Mouse (Mus musculus): ENCODE results near the gene Cyld.
"Not testable (repeated sequence)": the region's sequence is repeated elsewhere in the genome, so short reads cannot be mapped to it uniquely, and the experiment has no call there.

Gene Cyld

GRCm38 (mm10) chr8:88696721-88697641, at the start of gene Cyld:
Cyld (plus strand) TSS chr8:88697028.
- DNase-seq = peak; percentile 99

- no peak for DNase-seq
Observed at GRCm38 (mm10) chr8:88648322-88648721, 48.5 kb upstream of the Cyld start.

- no peak for DNase-seq
Observed at GRCm38 (mm10) chr8:88650016-88650708, 46.7 kb upstream of the Cyld start.

- not testable (repeated sequence) for DNase-seq
Observed at GRCm38 (mm10) chr8:88651122-88651521, 45.7 kb upstream of the Cyld start.

- DNase-seq = no peak
Observed at GRCm38 (mm10) chr8:88655334-88655733, 41.5 kb upstream of the Cyld start.

- no peak for DNase-seq
Observed at GRCm38 (mm10) chr8:88659873-88660272, 37.0 kb upstream of the Cyld start.

GRCm38 (mm10) chr8:88662401-88662821, 34.4 kb upstream of the Cyld start:
- DNase-seq = no peak

- DNase-seq = no peak
Observed at GRCm38 (mm10) chr8:88664121-88664520, 32.7 kb upstream of the Cyld start.

GRCm38 (mm10) chr8:88664947-88665346, 31.9 kb upstream of the Cyld start:
- no peak for DNase-seq

- no peak for DNase-seq
Observed at GRCm38 (mm10) chr8:88666435-88666834, 30.4 kb upstream of the Cyld start.

- peak in 1 of 2 experiments; percentile 40 for DNase-seq
Observed at GRCm38 (mm10) chr8:88668400-88669086, 28.3 kb upstream of the Cyld start.

GRCm38 (mm10) chr8:88670782-88671181, 26.0 kb upstream of the Cyld start:
- DNase-seq = no peak

- no peak for DNase-seq
Observed at GRCm38 (mm10) chr8:88671575-88671974, 25.3 kb upstream of the Cyld start.

- no peak for DNase-seq
Observed at GRCm38 (mm10) chr8:88673859-88674258, 23.0 kb upstream of the Cyld start.

- no peak for DNase-seq
Observed at GRCm38 (mm10) chr8:88675372-88676165, 21.3 kb upstream of the Cyld start.

- DNase-seq = no peak
Observed at GRCm38 (mm10) chr8:88677071-88677470, 19.8 kb upstream of the Cyld start.

GRCm38 (mm10) chr8:88680566-88680965, 16.3 kb upstream of the Cyld start:
- DNase-seq = no peak

- no peak for DNase-seq
Observed at GRCm38 (mm10) chr8:88681046-88681445, 15.8 kb upstream of the Cyld start.

- peak in 1 of 2 experiments; percentile 1 for DNase-seq
Observed at GRCm38 (mm10) chr8:88683656-88684289, 13.1 kb upstream of the Cyld start.

GRCm38 (mm10) chr8:88686226-88686905, 10.5 kb upstream of the Cyld start:
- DNase-seq = no peak

- DNase-seq = peak in 1 of 2 experiments; percentile 1
Observed at GRCm38 (mm10) chr8:88686906-88687235, 10.0 kb upstream of the Cyld start.

Data from thymus, adult 18-20 months (tissue).